Mouse (Mus musculus) ES-E14 (cell line): ENCODE data around the gene Arhgef1.

ENCODE experiments used
- CHD2 ChIP-seq: IDR thresholded peaks from 2 replicates; pipeline ENCODE4 v1.6.1; 2014; ENCODE audit warnings: mild to moderate bottlenecking, low read depth, low read length, inconsistent platforms
- HCFC1 ChIP-seq: IDR thresholded peaks from 2 replicates; pipeline ENCODE4 v1.6.1; 2012; ENCODE audit warnings: low read length, inconsistent platforms, borderline replicate concordance; ENCODE audit not compliant: insufficient read depth
- ZNF384 ChIP-seq: IDR thresholded peaks from 2 replicates; pipeline ENCODE4 v1.6.1; 2012; ENCODE audit warnings: low read depth, low read length, inconsistent platforms

- TF ChIP-seq HCFC1 (no peak), CHD2 (no peak), ZNF384 (no peak)
These were observed 16.1 kb downstream of the Arhgef1 start for GRCm38 (mm10) chr7:24918763-24919323.
